Mouse (Mus musculus) forebrain, embryonic 16.5 days (tissue): ENCODE measurements around the gene Rffl. TPM values are rescaled to one million over a fixed set of nuclear protein-coding genes. Genes with fewer than 3 reads are reported as not detected.
"Not testable (repeated sequence)": the region's sequence is repeated elsewhere in the genome, so short reads cannot be mapped to it uniquely, and the experiment has no call there.

Experiments used
- ATAC-seq: fragments of 200-750 bp; cut with Nextera tagmentation; 2 replicates; pipeline ENCODE4 v1.8.0; 2017; ENCODE audit warnings: mild to moderate bottlenecking, moderate library complexity
- H3K27ac ChIP-seq: fragments of 300-500 bp; sonication (generic); 2 replicates; pipeline ENCODE4 v1.5.1; 2014; ENCODE audit warnings: low read length, control low read depth
- H3K27me3 ChIP-seq: fragments of 300-500 bp; sonication (generic); replicated peaks from 2 replicates; pipeline ENCODE4 v1.6.1; 2014; ENCODE audit warnings: low read length; ENCODE audit not compliant: control insufficient read depth, insufficient read depth
- H3K36me3 ChIP-seq: fragments of 300-500 bp; sonication (generic); 2 replicates; pipeline ENCODE4 v1.6.1; 2014; ENCODE audit not compliant: control insufficient read depth, insufficient read depth
- H3K4me1 ChIP-seq: fragments of 300-500 bp; sonication (generic); replicated peaks from 2 replicates; pipeline ENCODE4 v1.6.1; 2014; ENCODE audit warnings: low read length; ENCODE audit not compliant: control insufficient read depth, insufficient read depth
- H3K4me2 ChIP-seq: fragments of 300-500 bp; sonication (generic); 2 replicates; pipeline ENCODE4 v1.6.1; 2014; ENCODE audit warnings: mild to moderate bottlenecking, low read length, control low read depth
- H3K4me3 ChIP-seq: fragments of 300-500 bp; sonication (generic); replicated peaks from 2 replicates; pipeline ENCODE4 v1.5.1; 2014; ENCODE audit warnings: mild to moderate bottlenecking, low read length, control low read depth
- H3K9ac ChIP-seq: fragments of 300-500 bp; sonication (generic); replicated peaks from 2 replicates; pipeline ENCODE4 v1.6.1; 2014; ENCODE audit warnings: low read depth, low read length, control low read depth
- H3K9me3 ChIP-seq: fragments of 300-500 bp; sonication (generic); 2 replicates; pipeline ENCODE4 v1.6.1; 2016; ENCODE audit warnings: low read length; ENCODE audit not compliant: control insufficient read depth
- WGBS: fragments of 180-500 bp; shearing (Covaris S2); extraction: QIAGEN DNeasy Blood & Tissue Kit; methylation state at CpG from one replicate; pipeline ENCODE4 v1.1.7; 2014; 5-methylcytosine and 5-hydroxymethylcytosine counted together
- polyA plus RNA-seq: library from polyadenylated mRNA; unstranded; fragments of >200 nt; fragmentation: Nextera tagmentation; extraction: Ambion mirVana; gene quantifications from 2 replicates; pipeline ENCODE4 v1.2.1, GENCODE M21; 2015

Rffl gene
- polyA plus RNA-seq, 1 experiment from 2014 or later, result 8.8 TPM

DNA sequence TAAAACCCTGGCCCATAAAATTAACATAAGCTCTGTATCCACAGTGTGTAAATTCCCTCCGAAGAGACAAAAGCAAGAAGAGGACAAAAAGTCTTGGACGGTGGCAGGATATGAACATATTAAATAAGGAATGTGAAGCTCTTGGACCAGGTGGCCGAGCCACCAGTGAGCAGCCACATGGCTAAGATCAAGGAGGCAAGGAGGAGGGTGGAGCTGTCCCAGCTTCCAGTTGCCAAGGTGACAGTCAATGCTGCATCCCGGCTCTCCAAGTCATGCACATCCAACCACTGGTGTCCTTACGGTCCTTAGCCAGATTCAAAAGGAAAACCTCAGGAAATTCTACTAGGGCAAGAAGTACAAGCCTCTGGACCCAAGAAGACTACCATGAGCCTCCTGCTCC, 32.5 kb downstream of the Rffl start:
- Histone ChIP-seq H3K4me2 (no peak overlapping the region), H3K36me3 (no peaks in the 10 kb centered on the region), H3K9ac (no peak overlapping the region), H3K4me3 (no peak overlapping the region), H3K27ac (no peak overlapping the region), H3K27me3 (no peaks in the 10 kb centered on the region), H3K4me1 (peaks cover 15% of the 10 kb centered on the region), H3K9me3 (no peaks in the 10 kb centered on the region)
- 29% methylated on average over 5 of the region's 5 CpGs for WGBS
- no peak for ATAC-seq

DNA sequence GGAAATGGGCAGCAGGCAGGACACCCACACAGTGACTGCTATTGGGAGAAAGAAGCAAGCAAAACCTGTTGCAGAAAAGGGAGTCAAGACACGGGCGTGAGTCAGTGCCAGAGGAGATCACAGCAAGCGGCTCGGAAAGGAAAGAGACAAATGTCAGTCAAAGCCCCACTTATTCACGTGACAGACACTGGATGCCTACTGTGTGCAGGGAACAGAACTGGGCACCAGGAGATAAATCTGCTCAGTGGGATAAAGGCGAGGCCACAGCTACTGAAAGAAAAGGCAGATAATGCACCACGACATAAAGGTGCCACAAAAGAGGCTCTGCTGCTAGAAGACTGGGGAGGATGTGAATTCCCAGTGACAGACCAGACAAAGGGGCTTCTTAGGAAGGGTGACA, 33.2 kb downstream of the Rffl start:
- no peak for ATAC-seq
- no peaks in the 10 kb centered on the region for H3K27me3 ChIP-seq
- H3K27ac ChIP-seq, result no peak overlapping the region; the same call in 1 of the 2 replicates
- H3K4me2 ChIP-seq, result no peak overlapping the region
- no peaks in the 10 kb centered on the region for H3K36me3 ChIP-seq
- H3K4me3 ChIP-seq, result no peak overlapping the region
- no peak overlapping the region for H3K9ac ChIP-seq
- WGBS, result 9% methylated on average over 7 of the region's 7 CpGs
- H3K4me1 ChIP-seq, result peaks cover 15% of the 10 kb centered on the region
- H3K9me3 ChIP-seq, result no peaks in the 10 kb centered on the region

DNA sequence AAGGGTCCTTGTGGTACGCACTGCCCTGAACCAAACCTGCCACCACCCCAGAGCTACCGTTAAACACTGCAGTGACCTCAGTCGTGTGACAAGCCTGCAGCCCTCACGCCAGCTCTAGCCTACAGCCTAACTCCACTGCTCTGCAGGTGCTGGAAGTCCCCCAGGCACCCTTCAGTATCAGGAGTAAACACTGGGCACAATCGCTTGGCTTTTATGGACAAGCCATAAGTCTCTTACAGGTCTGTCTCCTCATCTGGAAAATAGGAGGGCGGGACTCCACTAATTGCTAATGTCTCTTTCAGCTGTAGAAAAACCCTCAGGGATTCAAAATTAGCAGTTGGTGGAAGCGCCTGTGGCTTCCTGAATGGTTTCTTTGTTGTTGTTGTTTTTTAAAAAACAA, 33.8 kb downstream of the Rffl start:
- no peaks in the 10 kb centered on the region for H3K27me3 ChIP-seq
- peaks cover 15% of the 10 kb centered on the region for H3K4me1 ChIP-seq
- H3K36me3 ChIP-seq, result no peaks in the 10 kb centered on the region
- no peaks in the 10 kb centered on the region for H3K9me3 ChIP-seq
- WGBS, result 27% methylated on average over 7 of the region's 7 CpGs
- H3K4me2 ChIP-seq, result no peak overlapping the region
- ATAC-seq, result no peak
- H3K27ac ChIP-seq, result no peak overlapping the region
- H3K9ac ChIP-seq, result no peak overlapping the region
- H3K4me3 ChIP-seq, result no peak overlapping the region

DNA sequence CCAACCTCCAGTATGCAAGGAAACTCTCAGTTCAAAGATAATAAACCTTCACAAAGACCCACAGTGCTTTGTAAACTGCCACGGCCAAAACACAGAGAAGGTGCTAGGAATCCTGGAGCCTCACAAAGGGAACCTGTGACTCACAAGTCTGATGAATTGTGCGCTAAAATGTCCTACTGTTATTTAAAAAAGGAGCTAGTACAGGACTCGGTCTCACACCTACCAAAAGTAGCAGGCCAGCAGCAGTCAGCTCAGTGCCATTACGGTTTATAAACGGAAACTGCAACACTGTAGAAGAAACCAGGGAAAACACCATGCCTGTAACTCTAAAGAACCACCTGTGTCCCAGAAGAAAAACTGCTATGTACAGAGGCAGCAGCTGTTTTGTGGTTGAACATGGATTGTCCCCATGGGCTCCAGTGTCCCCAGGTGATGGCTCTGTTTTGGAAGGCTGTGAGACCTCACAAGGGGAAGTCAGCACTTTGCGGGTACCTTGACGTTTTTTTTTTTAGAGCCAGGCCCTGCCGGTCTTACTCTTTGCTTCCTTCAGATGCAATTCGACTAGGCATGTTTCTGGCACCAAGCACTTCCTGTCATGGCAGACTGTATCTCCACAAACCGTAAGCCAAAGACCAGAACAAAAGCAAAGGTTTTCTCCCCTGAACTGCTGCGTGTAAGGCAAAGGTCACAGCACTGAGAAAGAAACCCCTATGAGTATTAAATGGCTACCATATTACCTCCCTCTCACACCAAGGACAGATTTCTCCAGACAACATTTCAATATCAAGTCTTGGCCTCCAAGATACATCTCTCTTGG, 35.2 kb downstream of the Rffl start:
- WGBS, result 57% methylated on average over 11 of the region's 11 CpGs
- H3K9ac ChIP-seq, result no peak overlapping the region
- ATAC-seq, result no peak
- H3K4me3 ChIP-seq, result no peak overlapping the region
- peaks cover 27% of the 10 kb centered on the region for H3K4me1 ChIP-seq
- H3K27me3 ChIP-seq, result no peaks in the 10 kb centered on the region
- no peak overlapping the region for H3K27ac ChIP-seq
- no peaks in the 10 kb centered on the region for H3K9me3 ChIP-seq
- H3K36me3 ChIP-seq, result no peaks in the 10 kb centered on the region
- no peak overlapping the region for H3K4me2 ChIP-seq

DNA sequence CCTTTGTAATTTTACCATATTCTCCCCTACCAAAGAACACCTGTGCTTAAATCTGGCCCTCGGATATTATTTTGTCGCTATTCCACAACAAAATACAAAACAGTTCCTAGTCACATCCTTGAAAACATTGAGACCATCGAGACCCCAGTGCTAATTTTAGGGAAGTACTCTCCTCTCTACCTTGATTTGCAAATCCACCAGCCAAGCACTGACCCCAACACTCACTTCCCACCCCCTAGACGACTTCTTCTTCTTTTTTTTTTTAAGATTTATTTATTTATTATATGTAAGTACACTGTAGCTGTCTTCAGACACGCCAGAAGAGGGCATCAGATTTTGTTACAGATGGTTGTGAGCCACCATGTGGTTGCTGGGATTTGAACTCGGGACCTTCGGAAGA, 36.7 kb downstream of the Rffl start:
- not testable (repeated sequence) for ATAC-seq, H3K27me3 ChIP-seq, H3K27ac ChIP-seq, H3K4me2 ChIP-seq, H3K4me3 ChIP-seq, H3K9ac ChIP-seq, H3K9me3 ChIP-seq, H3K36me3 ChIP-seq
- WGBS, result 92% methylated on average over 7 of the region's 7 CpGs
- H3K4me1 ChIP-seq, result peaks cover 27% of the 10 kb centered on the region

DNA sequence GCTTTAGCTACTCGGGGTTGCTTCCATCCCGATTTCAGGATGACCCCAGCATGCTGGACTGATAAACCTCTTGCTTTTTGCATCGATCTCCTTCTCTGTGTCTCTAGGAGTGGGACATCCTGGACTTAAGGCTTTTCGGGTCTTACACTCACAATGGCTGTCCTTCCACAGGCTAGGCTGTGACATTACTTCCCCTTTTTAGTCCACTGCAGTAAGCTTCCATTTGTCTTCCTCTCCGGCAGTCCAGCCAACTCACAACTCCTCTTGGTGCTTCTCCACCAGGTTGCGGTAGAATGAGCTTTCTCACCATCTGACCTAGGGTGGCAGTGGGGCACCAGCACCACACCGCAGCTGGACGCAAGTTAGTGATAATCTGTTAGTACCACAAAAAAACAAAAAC, 37.1 kb downstream of the Rffl start:
- H3K36me3 ChIP-seq, result no peaks in the 10 kb centered on the region
- H3K9ac ChIP-seq, result no peak overlapping the region
- H3K27me3 ChIP-seq, result no peaks in the 10 kb centered on the region
- H3K4me1 ChIP-seq, result peaks cover 27% of the 10 kb centered on the region
- H3K9me3 ChIP-seq, result no peaks in the 10 kb centered on the region
- 94% methylated on average over 8 of the region's 8 CpGs for WGBS
- H3K4me3 ChIP-seq, result no peak overlapping the region
- ATAC-seq, result no peak
- H3K27ac ChIP-seq, result no peak overlapping the region
- H3K4me2 ChIP-seq, result no peak overlapping the region

DNA sequence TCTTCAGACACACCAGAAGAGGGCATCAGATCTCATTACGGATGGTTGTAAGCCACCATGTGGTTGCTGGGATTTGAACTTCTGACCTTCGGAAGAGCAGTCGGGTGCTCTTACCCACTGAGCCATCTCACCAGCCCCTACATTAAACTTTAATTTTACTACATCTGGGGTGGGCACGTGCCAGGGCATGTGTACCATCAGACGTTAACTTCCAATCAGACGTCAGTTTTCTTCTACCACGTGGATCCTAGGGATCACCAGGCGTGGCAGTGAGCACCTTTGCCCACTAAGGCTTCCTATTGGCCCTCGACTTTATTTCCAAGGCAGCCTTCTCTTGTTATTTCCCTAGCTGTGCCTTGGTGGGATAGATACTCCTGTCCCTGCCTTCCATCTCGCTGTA, 38.6 kb downstream of the Rffl start:
- H3K36me3 ChIP-seq, H3K9me3 ChIP-seq, H3K27me3 ChIP-seq, H3K27ac ChIP-seq, H3K4me3 ChIP-seq, H3K4me2 ChIP-seq, ATAC-seq, H3K9ac ChIP-seq: not testable (repeated sequence)
- H3K4me1 ChIP-seq, result peaks cover 15% of the 10 kb centered on the region
- WGBS, result 84% methylated on average over 10 of the region's 10 CpGs

DNA sequence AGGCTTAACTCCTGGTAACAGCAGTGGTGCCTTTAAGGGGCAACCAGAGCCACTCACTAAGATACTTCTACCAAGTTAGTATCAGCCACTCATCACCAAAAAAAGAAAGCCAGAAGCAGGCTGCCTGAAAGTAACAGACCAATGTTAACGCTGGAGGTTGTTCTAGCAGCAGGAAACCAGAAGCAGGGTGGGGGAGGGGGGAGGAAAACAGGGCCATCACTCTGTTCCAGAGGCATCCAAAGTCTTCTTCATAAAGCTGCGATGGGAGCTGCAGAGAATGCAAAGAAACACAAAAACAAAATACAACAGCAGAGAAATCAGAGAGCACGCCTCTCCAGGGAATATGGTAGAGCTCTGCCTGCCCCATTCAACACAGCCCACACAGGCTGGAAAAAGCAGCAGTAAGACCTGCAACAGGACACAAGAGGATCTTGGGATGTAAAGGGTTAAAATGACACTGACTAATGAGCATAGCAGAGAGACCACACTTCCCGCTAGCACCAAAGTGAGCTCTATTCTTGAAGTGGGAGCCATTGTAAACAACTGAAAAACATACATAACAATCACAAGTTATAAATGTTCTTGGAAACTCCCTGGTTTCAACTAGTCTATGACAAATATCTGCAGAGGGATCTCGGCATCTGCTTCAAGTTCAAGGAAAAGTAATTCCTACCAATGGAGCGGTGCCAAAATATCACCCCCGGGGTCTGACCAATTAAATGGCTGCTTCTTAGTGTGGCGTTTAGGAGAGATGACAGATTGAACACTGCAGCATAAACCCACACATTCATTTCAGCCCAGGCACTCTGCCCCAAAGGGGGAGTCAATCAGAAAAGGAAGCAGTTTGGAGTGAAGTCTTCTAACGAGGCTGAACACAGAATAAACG, 39.8 kb downstream of the Rffl start:
- no peak overlapping the region for H3K4me3 ChIP-seq
- H3K9ac ChIP-seq, result no peak overlapping the region
- peaks cover 12% of the 10 kb centered on the region for H3K4me1 ChIP-seq
- H3K36me3 ChIP-seq, result no peaks in the 10 kb centered on the region
- peak overlapping the region; percentile 28 for H3K4me2 ChIP-seq
- 8% methylated on average over 10 of the region's 10 CpGs for WGBS
- H3K27me3 ChIP-seq, result no peaks in the 10 kb centered on the region
- no peak overlapping the region for H3K27ac ChIP-seq
- H3K9me3 ChIP-seq, result no peaks in the 10 kb centered on the region
- ATAC-seq, result 0 out of 2 replicates have a peak, but pooled peaks have one; percentile 45

DNA sequence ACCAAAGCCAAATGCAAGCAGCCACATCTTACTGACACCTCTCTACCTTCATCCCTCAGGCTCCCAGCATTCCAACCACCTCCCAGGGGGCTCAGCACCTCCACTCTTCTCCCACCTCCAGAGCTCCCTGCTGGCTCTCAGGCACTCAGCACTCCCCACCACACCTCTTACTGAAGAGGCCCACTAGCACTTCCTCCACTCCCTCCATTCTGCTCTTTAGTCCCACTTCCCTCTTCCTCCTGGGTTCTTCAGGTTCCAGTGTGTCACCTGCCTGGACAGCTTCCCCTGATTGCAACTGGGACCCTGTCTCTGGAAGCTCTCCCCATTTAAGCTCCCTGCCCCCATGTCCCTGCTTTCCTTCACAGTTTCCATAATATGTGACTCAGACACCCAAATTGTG, 44.2 kb downstream of the Rffl start:
- ATAC-seq, result no peak
- no peaks in the 10 kb centered on the region for H3K9me3 ChIP-seq
- H3K4me3 ChIP-seq, result no peak overlapping the region
- H3K4me1 ChIP-seq, result peaks cover 12% of the 10 kb centered on the region
- no peak overlapping the region for H3K4me2 ChIP-seq
- H3K36me3 ChIP-seq, result no peaks in the 10 kb centered on the region
- no peak overlapping the region for H3K27ac ChIP-seq
- H3K9ac ChIP-seq, result no peak overlapping the region
- H3K27me3 ChIP-seq, result no peaks in the 10 kb centered on the region
